Mouse (Mus musculus) myocyte (in vitro differentiated cells): ENCODE measurements around the gene Cnst. TPM values are rescaled to one million over a fixed set of nuclear protein-coding genes. Genes with fewer than 3 reads are reported as not detected.
"Not testable (repeated sequence)": the region's sequence is repeated elsewhere in the genome, so short reads cannot be mapped to it uniquely, and the experiment has no call there.

Experiments
- H3K27me3 ChIP-seq: one replicate; pipeline ENCODE4 v1.6.1; 2011; ENCODE audit not compliant: control insufficient read depth, insufficient read depth, insufficient read length
- H3K36me3 ChIP-seq: one replicate; pipeline ENCODE4 v1.6.1; 2011; ENCODE audit not compliant: control insufficient read depth, insufficient read depth
- H3K4me2 ChIP-seq: one replicate; pipeline ENCODE4 v1.6.1; 2011; ENCODE audit warnings: low read depth, control low read depth
- H3K4me3 ChIP-seq: one replicate; pipeline ENCODE4 v1.5.1; 2011; ENCODE audit warnings: mild to moderate bottlenecking, control low read depth, moderate library complexity
- H3K79me2 ChIP-seq: one replicate; pipeline ENCODE4 v1.6.1; 2011; ENCODE audit not compliant: control insufficient read depth, insufficient read depth
- H3ac ChIP-seq: one replicate; pipeline ENCODE4 v1.6.1; 2011; ENCODE audit not compliant: control insufficient read depth, insufficient read length
- CEBPB ChIP-seq: IDR thresholded peaks from 2 replicates; pipeline ENCODE4 v1.6.1; 2011; ENCODE audit warnings: mild to moderate bottlenecking, moderate library complexity; ENCODE audit not compliant: poor library complexity, insufficient read depth, severe bottlenecking
- E2F4 ChIP-seq: IDR thresholded peaks from one replicate; pipeline ENCODE4 v1.6.1; 2011; ENCODE audit warnings: mild to moderate bottlenecking, control low read depth, moderate library complexity; ENCODE audit not compliant: insufficient read depth
- MAX ChIP-seq: IDR thresholded peaks from one replicate; pipeline ENCODE4 v1.6.1; 2011; ENCODE audit warnings: low read depth, mild to moderate bottlenecking, control low read depth
- MYOD1 ChIP-seq, 3 experiments: IDR thresholded peaks; one replicate each; pipeline ENCODE4 v1.6.1; 2011; ENCODE audit warnings: control low read depth in 2 of 3, low read depth in 2 of 3, mild to moderate bottlenecking in 2 of 3, moderate library complexity in 1 of 3; ENCODE audit not compliant: insufficient read length in 2 of 3, control insufficient read depth in 1 of 3
- MYOG ChIP-seq, 3 experiments: IDR thresholded peaks; one replicate each; pipeline ENCODE4 v1.6.1; 2011; ENCODE audit warnings: control low read depth in 2 of 3, low read depth in 2 of 3, mild to moderate bottlenecking in 2 of 3; ENCODE audit not compliant: insufficient read length in 2 of 3, control insufficient read depth in 1 of 3, insufficient read depth in 1 of 3
- POLR2A ChIP-seq: IDR thresholded peaks from one replicate; pipeline ENCODE4 v1.6.1; 2011; ENCODE audit warnings: low read depth, mild to moderate bottlenecking, control low read depth, moderate library complexity; ENCODE audit not compliant: insufficient read length
- POLR2AphosphoS2 ChIP-seq: IDR thresholded peaks from one replicate; pipeline ENCODE4 v1.6.1; 2011; ENCODE audit warnings: low read depth, control low read depth; ENCODE audit not compliant: insufficient read length
- REST ChIP-seq: IDR thresholded peaks from one replicate; pipeline ENCODE4 v1.6.1; 2011; ENCODE audit warnings: mild to moderate bottlenecking, control low read depth, moderate library complexity; ENCODE audit not compliant: insufficient read depth, insufficient read length
- SRF ChIP-seq: IDR thresholded peaks from one replicate; pipeline ENCODE4 v1.6.1; 2011; ENCODE audit warnings: low read depth; ENCODE audit not compliant: control insufficient read depth, insufficient read length
- TCF12 ChIP-seq: IDR thresholded peaks from one replicate; pipeline ENCODE4 v1.6.1; 2011; ENCODE audit warnings: mild to moderate bottlenecking, control low read depth; ENCODE audit not compliant: poor library complexity, insufficient read depth, severe bottlenecking
- TCF3 ChIP-seq: IDR thresholded peaks from one replicate; pipeline ENCODE4 v1.6.1; 2011; ENCODE audit warnings: low read depth, control low read depth; ENCODE audit not compliant: insufficient read length
- USF1 ChIP-seq: IDR thresholded peaks from one replicate; pipeline ENCODE4 v1.6.1; 2011; ENCODE audit warnings: low read depth, mild to moderate bottlenecking, control low read depth, moderate library complexity
- polyA plus RNA-seq: library from polyadenylated mRNA; unstranded; fragments of >200 nt; fragmentation: generic; extraction: Trizol; gene quantifications from one replicate; pipeline ENCODE4 v1.2.1, GENCODE M21; 2012; ENCODE audit warnings: missing spikeins

Gene Cnst
- polyA plus RNA-seq = 14.0 TPM

DNA sequence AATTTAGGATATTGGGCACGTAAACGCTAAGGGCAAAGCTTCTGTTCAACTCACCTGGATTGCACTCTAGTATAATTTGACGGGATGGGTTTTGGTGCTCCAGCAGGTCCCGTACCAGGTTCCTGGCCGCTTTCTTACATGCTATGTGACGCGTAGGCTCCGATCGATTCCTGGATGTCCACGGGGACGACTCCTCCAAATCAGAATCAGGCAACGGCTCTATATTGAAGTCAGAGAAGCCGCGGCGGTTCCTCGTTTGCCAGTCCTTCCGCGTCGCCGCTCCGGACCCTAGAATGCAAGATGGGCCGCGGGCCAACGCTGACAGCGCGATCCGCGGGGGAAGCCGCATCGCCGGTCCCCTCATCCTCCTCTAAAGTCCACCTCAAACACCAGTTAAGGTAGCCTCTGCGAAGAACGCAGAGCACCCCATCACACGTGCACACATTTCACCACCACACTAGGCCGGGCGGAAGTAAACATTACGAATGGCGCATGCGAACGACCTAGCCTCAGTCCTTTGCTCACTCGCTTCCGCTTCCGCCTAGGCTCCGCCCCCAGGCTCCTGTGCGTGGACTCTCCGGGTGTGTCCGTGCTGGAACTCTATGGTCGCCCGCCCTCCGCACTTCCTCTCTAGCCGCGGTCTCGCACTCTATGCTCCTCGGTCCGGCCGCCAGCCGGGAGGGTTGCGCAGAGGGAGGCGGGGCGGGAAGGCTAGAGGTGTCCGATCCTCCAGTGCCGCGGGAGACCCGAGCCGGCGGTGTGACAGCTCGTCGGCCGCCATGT, at the start of gene Cnst, which contains the start of gene Tfb2m:
TSS of gene Cnst (plus strand) at position 603 of the 783 bp plus-strand sequence.
TSS of gene Tfb2m (minus strand) at position 500 of the 783 bp plus-strand sequence.
- Histone ChIP-seq H3K4me3 (peak within 1 kb of the TSS; percentile 60), H3ac (peak within 1 kb of the TSS; percentile 30), H3K4me2 (peak within 1 kb of the TSS; percentile 98), H3K79me2 (peaks cover 45% of the 10 kb centered on the region)
- not testable (repeated sequence) for H3K27me3 ChIP-seq, H3K36me3 ChIP-seq
- TF ChIP-seq POLR2A (peak; percentile 49), MYOG (IDR thresholded peaks at IDR 0.05; ENCODE audit: control insufficient read depth in 1 of 3, insufficient read depth in 1 of 3, insufficient read length in 2 of 3, low read depth in 2 of 3) (peak in 1 of 3 experiments; percentile 5), POLR2AphosphoS2 (peak; percentile 5)

DNA sequence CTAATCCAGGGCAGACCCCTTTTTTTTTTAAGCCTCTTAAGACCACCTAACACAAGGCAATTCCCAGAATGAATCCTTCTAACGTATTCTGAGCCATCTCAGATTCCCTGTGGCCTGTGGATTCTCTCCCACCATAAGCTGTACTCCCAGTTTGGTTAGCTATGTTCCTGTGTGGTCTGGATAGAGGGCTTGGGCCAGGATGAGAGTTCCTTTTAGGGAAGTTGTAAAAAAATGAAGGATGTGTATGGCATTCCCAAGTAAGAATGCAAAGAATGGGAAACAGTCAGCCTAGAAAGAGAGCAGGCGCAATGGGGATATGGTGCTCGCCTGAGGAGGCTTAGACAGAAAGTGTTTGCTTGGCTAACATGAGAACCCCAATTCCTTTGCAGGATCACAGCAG, 46.9 kb upstream of the Cnst start:
- H3K27me3 ChIP-seq = no peaks in the 10 kb centered on the region
- TF ChIP-seq E2F4 = no peak
- TF ChIP-seq CEBPB = no peak
- no peak overlapping the region for H3K4me3 ChIP-seq
- no peaks in the 10 kb centered on the region for H3K79me2 ChIP-seq
- H3ac ChIP-seq = no peak overlapping the region
- no peaks in the 10 kb centered on the region for H3K36me3 ChIP-seq
- H3K4me2 ChIP-seq = no peak overlapping the region

DNA sequence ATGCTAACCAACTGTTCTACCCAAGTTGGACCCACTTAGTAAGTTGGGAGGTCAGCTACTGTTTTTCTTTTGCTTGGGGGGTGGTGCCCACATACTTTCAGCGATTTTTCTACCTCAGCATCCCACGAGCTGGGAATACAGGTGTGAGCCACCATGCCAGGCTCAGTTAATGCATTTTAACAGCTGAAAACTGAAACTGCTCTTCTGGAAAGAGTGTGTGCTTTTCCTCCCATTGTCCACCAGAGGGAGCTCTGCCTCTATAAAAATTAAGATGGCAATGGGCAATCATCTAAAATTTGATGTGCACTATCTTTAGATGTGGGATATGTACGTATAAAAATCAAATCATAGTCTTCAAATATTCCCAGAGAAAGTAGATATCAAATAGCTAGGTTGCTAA, 43.6 kb upstream of the Cnst start:
- H3K79me2 ChIP-seq = no peaks in the 10 kb centered on the region
- no peaks in the 10 kb centered on the region for H3K36me3 ChIP-seq
- H3K4me3 ChIP-seq = no peak overlapping the region
- no peaks in the 10 kb centered on the region for H3K27me3 ChIP-seq
- H3ac ChIP-seq = no peak overlapping the region
- no peak for TF ChIP-seq TCF12
- no peak for TF ChIP-seq SRF
- no peak for TF ChIP-seq POLR2AphosphoS2
- TF ChIP-seq USF1 = no peak
- TF ChIP-seq E2F4 = no peak
- H3K4me2 ChIP-seq = no peak overlapping the region

DNA sequence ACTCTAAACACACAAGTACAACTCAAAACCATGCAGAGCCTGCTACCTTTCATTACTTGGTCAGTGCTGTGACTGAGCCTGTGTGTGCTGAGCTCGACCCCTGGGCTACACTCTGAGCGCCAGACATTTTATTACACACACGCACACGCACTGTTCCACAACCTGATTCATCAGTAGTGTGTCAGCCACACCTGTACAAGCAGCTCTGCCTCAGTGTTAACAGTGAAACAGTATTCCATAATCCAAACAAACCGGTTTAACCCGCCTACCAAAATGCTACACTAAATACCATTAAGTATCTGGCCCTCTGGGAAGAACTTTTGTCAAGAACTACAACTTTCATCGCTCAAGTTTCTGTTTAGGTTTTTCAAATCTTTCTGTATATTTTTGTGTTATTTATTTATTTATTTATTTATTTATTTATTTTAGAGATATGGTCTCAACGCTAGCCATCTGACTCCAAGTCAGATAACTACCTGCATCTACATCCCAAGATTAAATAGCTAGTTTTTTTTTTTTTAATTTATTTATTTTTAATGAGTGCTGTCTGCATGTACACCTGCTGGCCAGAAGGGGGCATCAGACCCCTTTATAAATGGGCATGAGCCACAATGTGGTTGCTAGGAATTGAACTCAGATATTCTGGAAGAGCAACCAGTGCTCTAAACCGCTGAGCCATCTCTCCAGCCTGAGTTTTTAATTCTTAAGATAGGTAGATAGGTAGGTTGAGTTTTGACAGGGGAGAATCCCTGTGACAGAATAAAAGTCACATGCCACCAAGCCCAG, 39.4 kb upstream of the Cnst start:
- H3K79me2 ChIP-seq = no peaks in the 10 kb centered on the region
- no peak overlapping the region for H3K4me3 ChIP-seq
- no peaks in the 10 kb centered on the region for H3K27me3 ChIP-seq
- no peak overlapping the region for H3K4me2 ChIP-seq
- TF ChIP-seq POLR2AphosphoS2 (no peak), MYOD1 (IDR thresholded peaks at IDR 0.05; ENCODE audit: control insufficient read depth in 1 of 3, insufficient read length in 2 of 3, low read depth in 2 of 3) (no peak), CEBPB (no peak), REST (no peak), USF1 (no peak), SRF (no peak), TCF12 (no peak), TCF3 (no peak), POLR2A (no peak), MYOG (IDR thresholded peaks at IDR 0.05; ENCODE audit: control insufficient read depth in 1 of 3, insufficient read depth in 1 of 3, insufficient read length in 2 of 3, low read depth in 2 of 3) (no peak), MAX (no peak)
- no peaks in the 10 kb centered on the region for H3K36me3 ChIP-seq
- H3ac ChIP-seq = no peak overlapping the region

DNA sequence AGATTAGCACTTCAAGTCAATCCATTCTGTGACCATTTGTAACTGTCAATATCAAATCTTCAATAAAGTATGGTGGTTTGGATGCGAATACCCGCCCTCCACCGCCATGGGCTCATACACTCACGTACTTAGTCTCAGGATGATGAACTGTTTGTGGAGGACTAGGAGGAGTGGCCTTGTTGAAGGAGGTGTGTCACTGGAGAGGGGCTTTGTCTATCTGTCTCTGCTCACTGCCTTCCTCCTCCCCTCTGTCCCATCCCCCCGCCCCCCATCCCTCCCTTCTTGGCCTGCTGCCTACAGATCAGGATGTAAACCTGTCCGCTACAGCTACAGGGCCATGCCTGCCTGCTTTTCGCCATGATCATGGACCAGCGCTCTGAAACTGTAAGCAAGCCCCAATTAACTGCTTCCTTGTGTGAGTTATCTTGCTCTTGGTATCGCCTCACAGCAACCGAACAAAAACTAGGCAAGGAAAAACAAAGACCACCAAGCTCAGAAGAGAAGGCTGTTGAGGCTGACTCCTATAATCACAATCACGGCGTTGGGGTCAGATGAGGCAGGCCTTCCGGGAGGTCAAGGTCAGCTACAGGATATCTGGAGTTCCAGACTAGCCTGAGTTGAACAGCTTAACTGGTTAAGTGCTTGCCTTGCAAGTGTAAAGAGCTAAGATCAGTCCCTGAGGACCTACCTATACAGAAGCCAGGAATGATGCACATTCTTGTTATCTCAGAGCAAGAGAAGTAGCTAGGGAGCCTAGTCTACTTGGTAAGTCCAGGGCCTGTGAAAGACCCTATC, 35.4 kb upstream of the Cnst start:
- Histone ChIP-seq H3K27me3 (no peaks in the 10 kb centered on the region), H3K79me2 (no peaks in the 10 kb centered on the region), H3ac (no peak overlapping the region), H3K4me2 (no peak overlapping the region), H3K36me3 (no peaks in the 10 kb centered on the region), H3K4me3 (no peak overlapping the region)
- TF ChIP-seq MYOG (IDR thresholded peaks at IDR 0.05; ENCODE audit: control insufficient read depth in 1 of 3, insufficient read depth in 1 of 3, insufficient read length in 2 of 3, low read depth in 2 of 3) = no peak
- TF ChIP-seq SRF = no peak
- TF ChIP-seq TCF3 = no peak
- TF ChIP-seq MYOD1 (IDR thresholded peaks at IDR 0.05; ENCODE audit: control insufficient read depth in 1 of 3, insufficient read length in 2 of 3, low read depth in 2 of 3) = no peak
- TF ChIP-seq REST = no peak
- TF ChIP-seq TCF12 = no peak
- no peak for TF ChIP-seq USF1
- no peak for TF ChIP-seq MAX
- TF ChIP-seq CEBPB = no peak
- TF ChIP-seq POLR2A = no peak
- no peak for TF ChIP-seq E2F4
- TF ChIP-seq POLR2AphosphoS2 = no peak
